Mouse (Mus musculus) left cerebral cortex, postnatal 25 days (tissue): ENCODE data around the gene RPS10-NUDT3. TPM values are rescaled to one million over a fixed set of nuclear protein-coding genes. Genes with fewer than 3 reads are reported as not detected.
"Not testable (repeated sequence)": the region's sequence is repeated elsewhere in the genome, so short reads cannot be mapped to it uniquely, and the experiment has no call there.

Source experiments
- DNase-seq, 2 experiments: peaks; one replicate each; pipeline ENCODE4 v3.0.0; 2022; ENCODE audit warnings: low spot score in 2 of 2, mixed read lengths in 1 of 2
- intact Hi-C: fragments of 180-260 bp; cut with DNase I; formaldehyde crosslinking; loops from one replicate; pipeline ENCODE4 v1.15.1; 2025
- total RNA-seq, 2 experiments: library from RNA; stranded (reverse); gene quantifications; 2 replicates each; pipeline ENCODE4 v1.2.3; 2021

RPS10-NUDT3 gene
- total RNA-seq, 2 experiments from 2014 or later: 2.1 TPM; not detected in 1

GRCm38 (mm10) chr17:27644572-27644971 lies 9.6 kb upstream of the RPS10-NUDT3 start:
- intact Hi-C loops: loop anchor here (5.0 kb wide), 1 partner anchor 33 kb away; no protein-coding TSS in a partner anchor
- DNase-seq: no peak

GRCm38 (mm10) chr17:27643756-27644155 lies 8.7 kb upstream of the RPS10-NUDT3 start:
- no peak for DNase-seq
- intact Hi-C loops: loop anchor here (1.0 to 5.0 kb wide), 2 partner anchors 13 to 34 kb away; no protein-coding TSS in a partner anchor

GRCm38 (mm10) chr17:27643101-27643500 lies 8.1 kb upstream of the RPS10-NUDT3 start:
- intact Hi-C loops: loop anchor here (1.0 to 5.0 kb wide), 2 partner anchors 13 to 34 kb away; no protein-coding TSS in a partner anchor
- peak in 1 of 2 experiments; percentile 77 for DNase-seq

- DNase-seq: peak; percentile 85 to 96
- intact Hi-C loops: loop anchor here (1.0 to 5.0 kb wide), 2 partner anchors 14 to 35 kb away; no protein-coding TSS in a partner anchor
Measured at GRCm38 (mm10) chr17:27642491-27643062, 7.6 kb upstream of the RPS10-NUDT3 start.

GRCm38 (mm10) chr17:27639851-27640250 lies 4.8 kb upstream of the RPS10-NUDT3 start:
- intact Hi-C loops: loop anchor here (1.0 to 5.0 kb wide), 3 partner anchors 16 to 37 kb away; no protein-coding TSS in a partner anchor

GRCm38 (mm10) chr17:27638921-27639332 lies 3.9 kb upstream of the RPS10-NUDT3 start:
- intact Hi-C loops: loop anchor here (1.0 to 2.0 kb wide), 2 partner anchors 17 to 28 kb away; no protein-coding TSS in a partner anchor

More at GRCm38 (mm10) chr17:27639851-27640250, 4.8 kb upstream of the RPS10-NUDT3 start:
- not testable (repeated sequence) for DNase-seq

GRCm38 (mm10) chr17:27637333-27637732 lies 2.3 kb upstream of the RPS10-NUDT3 start:
- intact Hi-C loops: no loop called here
- DNase-seq: no peak

More at GRCm38 (mm10) chr17:27638921-27639332, 3.9 kb upstream of the RPS10-NUDT3 start:
- DNase-seq: peak; percentile 81 to 95

GRCm38 (mm10) chr17:27636132-27637020 lies 1.4 kb upstream of the RPS10-NUDT3 start, which contains the start of gene Rps10:
TSS of gene Rps10 (minus strand) at chr17:27636669.
- intact Hi-C loops: no loop called here
- no peak for DNase-seq

GRCm38 (mm10) chr17:27635575-27635903 lies 517 bp upstream of the RPS10-NUDT3 start:
- intact Hi-C loops: loop anchor here (2.0 kb wide), 1 partner anchor 71 kb away; the partner anchor contains the start of gene AI413582
- not testable (repeated sequence) for DNase-seq

- peak; percentile 81 to 88 for DNase-seq
- intact Hi-C loops: loop anchor here (1.0 kb wide), 1 partner anchor 64 kb away; the partner anchor contains the start of gene AI413582
Measured at GRCm38 (mm10) chr17:27629249-27630020, 5.6 kb downstream of the RPS10-NUDT3 start.

- intact Hi-C loops: no loop called here
- DNase-seq: no peak
Measured at GRCm38 (mm10) chr17:27628376-27628775, 6.6 kb downstream of the RPS10-NUDT3 start.

- intact Hi-C loops: no loop called here
- DNase-seq: no peak
Measured at GRCm38 (mm10) chr17:27627451-27627850, 7.6 kb downstream of the RPS10-NUDT3 start.

- peak in 1 of 2 experiments; percentile 59 for DNase-seq
- intact Hi-C loops: no loop called here
Measured at GRCm38 (mm10) chr17:27626681-27627080, 8.3 kb downstream of the RPS10-NUDT3 start.

GRCm38 (mm10) chr17:27625455-27626251 lies 9.4 kb downstream of the RPS10-NUDT3 start:
- intact Hi-C loops: no loop called here
- no peak for DNase-seq

- peak; percentile 90 to 91 for DNase-seq
- intact Hi-C loops: loop anchor here (1.0 kb wide), 1 partner anchor 58 kb away; the partner anchor contains the start of gene AI413582
Measured at GRCm38 (mm10) chr17:27623360-27624326, 11.4 kb downstream of the RPS10-NUDT3 start, which contains the start of gene Nudt3. TSS of gene Nudt3 (minus strand) at chr17:27623495.

GRCm38 (mm10) chr17:27622611-27623359 lies 12.2 kb downstream of the RPS10-NUDT3 start:
- intact Hi-C loops: loop anchor here (1.0 kb wide), 1 partner anchor 57 kb away; the partner anchor contains the start of gene AI413582
- DNase-seq: no peak
